Mouse (Mus musculus) kidney, adult 11 months (tissue): ENCODE data around the gene Nrxn1.
"Not testable (repeated sequence)": the region's sequence is repeated elsewhere in the genome, so short reads cannot be mapped to it uniquely, and the experiment has no call there.

Source experiments
- DNase-seq: peaks from one replicate; pipeline ENCODE4 v3.0.0; 2022

The Nrxn1 gene

DNA sequence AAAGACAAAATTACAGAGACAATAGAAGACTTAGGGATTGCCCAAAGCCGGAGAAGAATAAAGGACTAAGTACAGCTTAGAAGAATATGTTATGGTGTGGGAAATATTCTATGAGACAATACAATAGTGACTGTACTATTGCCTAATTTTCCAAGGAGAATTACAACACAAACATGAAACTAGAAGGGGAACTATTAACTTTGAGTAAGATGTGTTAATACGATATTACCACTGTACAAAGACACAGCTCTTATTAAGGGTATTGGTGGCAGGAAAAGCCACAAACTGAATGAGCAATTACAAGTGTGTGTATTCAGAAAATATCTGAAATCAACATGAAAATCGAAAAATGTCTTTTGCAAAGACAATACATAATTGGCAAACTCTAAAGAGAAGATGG is 853.9 kb downstream of the Nrxn1 start:
- DNase-seq, result no peak

DNA sequence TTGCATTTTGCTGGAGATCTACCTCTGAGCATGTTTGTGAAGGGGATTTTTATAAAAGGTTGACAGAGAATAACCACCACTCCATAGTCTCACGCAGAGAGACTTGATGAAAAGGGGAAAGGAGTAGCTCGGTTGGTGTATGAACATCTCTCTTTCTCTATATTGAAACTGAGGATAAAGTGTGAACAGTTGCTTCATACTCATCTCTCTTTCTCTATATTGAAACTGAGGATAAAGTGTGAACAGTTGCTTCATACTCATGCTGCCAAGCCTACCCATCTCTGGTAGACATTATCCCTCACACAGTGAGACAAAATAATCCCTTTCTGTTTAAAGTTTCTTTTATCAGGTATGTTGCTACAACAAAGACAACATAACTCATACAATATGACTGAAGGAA is 854.4 kb downstream of the Nrxn1 start:
- no peak for DNase-seq

DNA sequence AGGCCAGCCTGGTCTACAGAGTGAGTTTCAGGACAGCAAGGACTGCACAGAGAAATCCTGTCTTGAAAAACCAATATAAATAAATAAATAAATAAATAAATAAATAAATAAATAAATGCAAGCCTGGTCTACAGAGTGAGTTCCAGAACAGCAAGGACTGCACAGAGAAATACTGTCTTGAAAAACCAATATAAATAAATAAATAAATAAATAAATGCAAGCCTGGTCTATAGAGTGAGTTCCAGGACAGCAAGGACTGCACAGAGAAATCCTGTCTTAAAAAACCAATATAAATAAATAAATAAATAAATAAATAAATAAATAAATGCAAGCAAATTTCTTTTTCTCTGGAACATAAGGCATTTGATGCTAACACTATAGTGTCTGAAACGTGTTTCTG is 857.2 kb downstream of the Nrxn1 start:
- DNase-seq, result not testable (repeated sequence)

DNA sequence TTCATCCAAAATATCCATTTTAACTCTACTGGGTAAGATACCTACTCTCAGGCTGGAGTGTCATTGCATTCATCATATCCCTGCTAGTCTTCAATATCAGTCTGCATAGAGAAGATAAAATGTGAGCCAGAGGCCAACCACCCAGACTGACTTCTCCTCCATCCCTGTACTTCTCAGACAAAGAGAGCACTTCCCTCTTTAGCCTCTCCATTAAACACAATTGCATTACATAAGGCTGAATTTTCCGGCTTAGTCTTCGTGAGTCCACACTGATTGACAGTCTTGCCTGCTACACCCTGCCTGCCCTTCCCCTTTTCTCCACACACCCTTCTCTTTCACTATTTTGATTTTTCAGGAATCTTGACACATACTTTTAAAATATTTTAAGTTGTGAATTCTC is 858.1 kb downstream of the Nrxn1 start:
- no peak for DNase-seq

DNA sequence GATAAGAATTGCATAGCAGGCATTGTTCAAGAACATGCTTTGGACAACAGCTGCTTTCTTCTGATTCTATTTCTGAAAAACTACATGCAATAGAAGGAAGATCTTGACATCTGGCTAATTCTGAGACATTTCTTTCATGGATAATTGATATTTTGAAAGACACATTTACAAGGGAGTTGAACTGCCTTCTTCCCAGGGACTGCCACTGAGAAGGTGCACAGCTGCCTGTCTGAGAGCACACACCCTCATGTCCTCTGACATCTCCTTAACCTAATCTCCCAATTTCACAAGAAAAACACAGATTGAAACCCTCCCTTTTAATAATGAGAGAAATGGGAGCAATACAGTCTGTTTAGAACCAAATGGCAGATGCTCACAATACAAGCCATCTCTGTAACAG is 884.3 kb downstream of the Nrxn1 start:
- DNase-seq, result no peak

DNA sequence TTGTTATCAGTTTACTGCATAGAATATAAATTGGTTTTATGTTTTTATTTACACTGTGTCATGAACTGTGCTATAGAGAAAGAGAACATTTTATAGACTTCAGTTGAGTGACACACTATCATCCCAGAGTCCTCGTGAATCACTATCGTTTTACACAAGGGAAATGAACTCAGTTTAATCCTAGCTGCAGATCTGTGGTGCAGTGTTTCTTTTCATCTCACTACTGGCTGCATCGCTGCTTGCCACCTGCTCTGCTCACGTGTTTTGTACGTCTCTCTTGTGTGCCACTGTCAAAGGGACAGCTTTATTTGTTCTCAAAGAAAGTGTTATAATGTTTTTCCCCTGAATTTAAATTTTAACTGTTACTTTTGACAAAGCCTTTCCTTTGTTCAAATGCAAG is 885.3 kb downstream of the Nrxn1 start:
- no peak for DNase-seq

DNA sequence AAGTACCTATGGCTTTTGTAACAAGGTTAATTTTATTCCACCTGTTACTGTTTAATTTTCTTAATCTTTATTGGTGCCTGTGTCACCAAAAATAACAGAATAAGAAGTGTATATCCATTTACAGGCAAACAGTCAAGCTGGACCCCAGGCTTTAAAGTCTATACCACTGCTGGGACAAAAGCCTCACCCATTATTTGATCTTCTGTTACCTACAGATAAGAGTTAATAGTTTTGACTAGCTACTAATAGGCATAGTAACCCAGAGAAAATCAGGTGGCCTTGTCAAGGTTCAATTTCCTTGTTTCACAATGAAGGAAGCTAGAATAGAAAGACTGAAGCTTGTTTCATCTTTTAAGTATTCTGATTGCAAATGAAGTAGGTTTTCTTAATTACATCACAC is 888.9 kb downstream of the Nrxn1 start:
- DNase-seq, result no peak

DNA sequence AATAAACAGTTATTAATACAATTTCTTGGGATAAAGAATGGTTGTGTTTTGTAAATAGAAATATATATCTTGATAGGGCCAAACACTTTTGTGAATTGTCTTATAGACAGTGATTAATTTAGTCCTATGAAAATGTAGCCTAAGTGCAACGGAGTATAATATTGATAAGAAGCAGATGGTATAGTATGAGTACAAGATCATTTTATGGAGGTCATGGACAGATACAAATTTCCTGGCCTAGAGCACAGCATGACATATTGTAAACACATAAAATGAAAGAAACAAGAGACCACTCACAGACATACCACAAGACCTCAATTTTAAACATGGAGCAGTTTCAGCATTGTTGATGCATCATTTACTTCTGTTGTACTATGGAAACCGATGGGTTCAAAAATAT is 890.1 kb downstream of the Nrxn1 start:
- no peak for DNase-seq

DNA sequence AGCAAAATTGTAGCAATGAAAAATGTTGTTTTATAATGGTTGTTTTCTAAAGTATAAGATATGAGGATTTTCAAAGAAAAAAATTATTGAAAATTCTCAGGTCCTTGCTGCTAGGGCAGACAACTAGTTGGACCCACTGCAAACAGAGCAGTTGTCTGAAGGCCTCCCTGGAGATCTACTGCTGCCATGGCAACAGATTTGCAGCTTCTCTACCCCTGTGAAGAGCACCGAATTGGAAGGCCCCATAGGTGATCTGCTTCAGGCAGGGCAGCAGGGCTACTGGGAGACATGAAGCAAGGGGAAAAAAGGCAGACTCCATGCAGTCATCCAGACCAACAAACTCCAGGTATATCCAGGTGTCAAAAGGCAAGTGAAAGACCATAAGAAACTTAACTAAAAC is 896.1 kb downstream of the Nrxn1 start:
- DNase-seq, result no peak

DNA sequence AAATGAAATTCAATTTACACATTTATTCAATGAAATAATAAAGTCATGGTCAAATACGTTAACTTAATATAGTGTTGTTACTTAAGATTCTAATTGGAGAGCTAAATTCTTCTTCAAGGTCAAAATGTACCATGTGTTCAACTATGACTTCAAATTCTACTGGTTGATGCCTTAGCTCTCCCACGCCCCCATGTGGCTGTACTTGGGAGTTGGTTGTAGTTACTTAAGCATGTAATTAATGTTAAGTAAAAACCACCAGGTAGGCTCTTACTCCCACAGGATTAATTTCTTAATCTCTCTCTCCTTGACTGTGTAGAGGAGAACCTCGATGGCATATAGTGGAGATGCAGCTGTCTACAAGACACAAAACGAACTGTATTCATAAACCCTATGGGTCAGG is 951.3 kb downstream of the Nrxn1 start:
- no peak for DNase-seq

DNA sequence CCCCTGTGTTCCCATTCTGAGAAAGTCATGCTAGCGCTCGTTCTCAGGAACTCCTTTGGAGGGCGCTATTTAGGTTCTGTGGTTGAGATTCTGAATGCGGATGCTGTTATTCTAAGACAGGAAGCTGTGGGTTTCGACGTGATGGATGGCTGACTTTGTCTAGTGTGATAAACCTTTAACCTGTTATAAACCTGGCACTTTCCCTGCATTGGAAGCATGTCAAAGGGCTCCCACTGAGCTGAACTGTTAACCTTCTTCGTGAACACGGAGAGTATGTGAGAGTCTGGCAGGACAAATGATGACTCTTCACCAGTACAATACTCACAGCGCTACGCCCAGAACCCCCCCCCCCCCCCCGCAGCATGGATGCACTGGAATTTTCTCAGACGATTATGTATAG is 962.0 kb downstream of the Nrxn1 start:
- no peak for DNase-seq

DNA sequence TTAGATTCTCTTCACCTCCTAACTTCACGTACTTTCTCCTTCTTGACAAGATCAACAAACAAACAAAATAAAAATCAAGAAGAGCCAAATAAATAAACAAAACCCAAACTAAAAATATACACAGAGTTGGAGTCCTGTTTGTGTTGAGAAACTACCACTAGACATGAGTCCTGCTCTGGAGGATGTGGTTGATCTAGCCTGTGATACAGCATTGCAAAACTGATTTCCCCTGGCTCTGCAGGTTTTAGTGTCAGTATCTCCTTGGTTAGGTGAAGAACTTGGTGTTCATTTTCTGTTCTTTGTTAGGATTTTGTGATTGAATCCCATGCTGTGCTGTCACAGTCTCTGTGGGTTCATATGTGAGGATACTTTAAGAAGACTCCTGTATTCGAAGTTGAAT is 963.7 kb downstream of the Nrxn1 start:
- DNase-seq, result no peak

DNA sequence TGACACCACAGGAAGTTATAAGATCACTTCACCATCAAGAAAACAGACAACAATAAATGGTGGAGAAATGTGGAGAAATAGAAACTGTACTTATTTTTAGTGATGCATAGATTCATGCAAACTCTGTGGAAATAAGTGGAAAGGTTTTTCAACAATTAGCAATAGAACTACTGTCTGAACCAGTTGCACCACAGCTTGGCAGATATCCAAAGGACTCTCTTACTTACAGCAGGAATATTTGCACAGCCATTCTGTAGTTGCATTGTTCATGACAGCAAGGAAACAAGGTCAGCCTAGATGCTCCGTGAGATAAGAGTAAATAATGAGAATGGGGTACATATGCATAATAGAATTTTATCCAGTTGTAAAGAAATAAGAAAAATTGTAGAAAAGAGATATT is 965.3 kb downstream of the Nrxn1 start:
- DNase-seq, result no peak

DNA sequence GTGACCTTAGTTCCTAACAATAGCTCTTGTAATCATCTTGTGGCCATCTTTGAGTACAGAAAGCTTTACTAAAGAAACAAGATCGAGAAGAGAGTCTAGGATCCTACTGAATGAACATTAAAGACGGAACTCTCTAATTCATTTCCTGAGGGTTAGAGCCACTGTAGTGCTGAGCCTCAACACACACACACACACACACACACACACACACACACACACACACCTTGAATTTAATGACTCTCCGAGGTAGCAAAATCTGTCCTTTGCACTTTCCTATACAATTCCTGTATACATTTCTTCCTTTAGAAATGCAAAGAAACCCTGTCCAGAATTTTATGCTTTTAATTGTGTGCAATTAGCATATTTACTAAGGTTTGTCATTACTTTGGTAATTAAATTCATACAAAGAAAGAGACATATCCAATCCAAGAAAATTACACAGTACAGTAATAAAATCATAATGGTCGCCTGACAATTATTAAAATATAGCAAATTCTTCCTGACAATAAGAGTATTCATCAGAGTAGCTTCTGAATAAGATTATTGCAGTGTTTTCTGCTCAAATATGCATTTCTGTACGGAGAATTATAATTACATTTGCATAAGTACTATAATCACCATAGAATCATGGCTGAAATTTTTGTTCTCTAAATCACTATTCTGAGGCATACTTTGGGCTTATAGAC is 969.9 kb downstream of the Nrxn1 start:
- no peak for DNase-seq

DNA sequence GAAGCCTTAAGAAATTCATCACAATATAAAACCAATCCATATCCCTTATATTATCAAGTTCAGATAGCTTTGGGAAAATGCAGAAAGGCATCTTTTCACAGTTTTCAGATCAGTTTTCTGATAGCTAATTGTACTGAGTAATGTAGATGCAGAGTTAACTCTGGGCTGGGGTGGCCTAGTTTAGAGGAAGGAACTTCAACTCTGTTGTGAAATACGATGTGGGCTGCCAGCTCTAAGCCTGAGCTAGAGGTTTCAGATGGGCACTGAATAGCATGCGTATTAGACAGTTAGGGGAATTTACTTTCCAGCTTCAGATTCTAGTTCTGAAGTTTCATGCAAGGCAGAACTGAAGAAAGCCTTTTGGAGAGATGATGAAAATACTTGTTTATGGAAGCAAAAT is 976.6 kb downstream of the Nrxn1 start:
- DNase-seq, result no peak

DNA sequence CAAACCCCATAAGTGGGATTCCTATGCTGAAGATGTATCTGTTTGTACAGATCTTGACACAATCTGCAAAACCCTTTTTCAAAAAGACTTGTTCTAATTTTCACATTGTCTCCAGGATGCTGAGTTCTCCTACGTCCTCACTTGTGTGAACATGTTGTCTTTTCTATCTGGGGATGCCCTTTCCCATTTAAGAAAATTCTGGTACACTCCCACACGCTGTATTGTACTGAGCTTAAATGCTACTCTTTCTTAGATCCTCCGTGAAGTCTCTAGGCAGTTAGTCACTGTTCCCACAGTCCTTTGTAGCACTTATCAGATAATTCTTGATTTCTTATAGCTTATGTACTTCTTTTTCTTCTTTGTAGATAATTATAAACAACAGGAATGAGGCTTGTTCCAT is 997.9 kb downstream of the Nrxn1 start:
- no peak for DNase-seq

DNA sequence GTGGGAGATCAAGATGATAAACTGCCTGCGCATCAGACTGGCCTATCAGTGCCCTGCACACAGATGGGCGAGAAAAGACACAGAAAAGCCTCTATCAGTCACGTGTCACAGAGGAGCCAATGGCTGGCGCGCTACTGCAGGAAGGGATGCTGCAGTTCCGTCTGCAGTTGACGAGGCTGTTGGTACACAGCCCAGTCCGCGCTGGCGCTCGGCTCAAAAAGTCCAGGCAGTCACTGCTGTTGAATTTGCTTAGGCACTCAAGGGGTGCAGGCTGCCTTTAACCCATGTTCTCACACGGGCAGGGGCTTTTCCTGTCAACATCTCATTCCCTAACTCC is 1004.6 kb downstream of the Nrxn1 start:
- DNase-seq, result no peak

DNA sequence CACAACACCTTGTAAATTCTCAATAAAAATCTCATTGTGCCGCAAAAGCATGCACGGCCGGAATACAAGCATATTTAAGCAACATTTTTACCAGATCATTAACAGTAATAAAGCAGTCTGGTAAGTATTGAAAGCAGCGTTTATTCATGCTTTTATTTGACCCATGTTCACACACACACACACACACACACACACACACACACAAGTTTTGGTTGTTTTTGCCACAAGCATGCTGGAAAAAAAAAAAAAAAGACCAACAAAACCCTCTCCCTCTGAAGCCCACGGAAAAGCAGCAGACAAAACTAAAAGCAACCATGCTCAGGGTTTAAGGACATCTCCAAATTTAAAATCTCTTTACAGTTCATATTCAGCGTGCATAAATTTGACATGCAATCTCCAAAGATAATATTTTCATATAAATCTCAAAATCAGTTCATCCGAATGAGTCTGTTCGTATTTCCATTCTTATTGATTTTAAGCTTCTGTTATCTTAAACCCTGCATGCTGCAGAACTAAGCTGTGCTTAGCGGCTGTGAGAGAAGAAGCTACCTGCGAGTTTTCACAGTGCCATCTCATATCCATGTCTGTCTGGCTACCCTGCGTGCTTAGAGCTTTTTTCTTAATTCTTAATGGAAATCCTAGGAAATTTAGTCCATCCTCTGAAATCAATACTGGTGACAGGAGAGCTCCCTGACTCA is 1005.1 kb downstream of the Nrxn1 start:
- no peak for DNase-seq

DNA sequence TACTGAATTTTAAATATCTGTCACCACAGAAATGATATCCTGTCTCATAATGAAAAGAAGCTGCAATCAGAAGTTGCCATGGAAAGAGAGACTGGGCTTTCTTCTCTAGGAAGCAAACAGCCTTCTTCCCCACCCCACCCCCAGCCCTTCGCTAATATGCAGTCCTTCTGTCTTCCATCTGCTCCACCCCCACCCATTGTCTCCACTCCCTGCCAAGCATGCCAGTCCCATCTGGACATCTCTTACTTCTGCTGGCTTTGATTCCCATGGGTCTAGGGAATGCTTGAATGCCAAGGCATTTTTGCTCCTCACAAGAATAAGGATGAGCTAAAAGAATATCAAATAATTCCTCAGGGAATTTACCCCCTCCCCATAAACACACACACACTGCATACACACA is 1006.0 kb downstream of the Nrxn1 start:
- DNase-seq, result no peak

DNA sequence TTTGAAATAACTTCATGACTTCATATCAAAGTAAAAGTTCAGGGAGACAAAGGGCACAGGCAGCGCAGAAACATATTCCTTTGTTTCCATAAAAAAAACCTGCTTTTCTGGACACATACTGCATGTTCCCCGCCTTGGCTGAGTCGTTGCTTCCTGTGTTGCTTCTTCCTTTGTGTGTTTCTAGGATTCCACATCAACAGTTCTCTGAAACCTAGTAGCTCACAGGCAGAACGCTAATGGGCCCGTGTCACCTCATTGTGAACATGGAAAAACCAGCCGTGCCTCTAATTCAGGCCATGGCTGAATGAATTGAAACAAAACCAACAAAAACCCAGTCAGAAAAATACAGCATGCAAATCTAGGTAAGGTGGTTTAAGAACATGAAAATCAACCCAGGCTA is 1013.9 kb downstream of the Nrxn1 start:
- DNase-seq, result no peak

DNA sequence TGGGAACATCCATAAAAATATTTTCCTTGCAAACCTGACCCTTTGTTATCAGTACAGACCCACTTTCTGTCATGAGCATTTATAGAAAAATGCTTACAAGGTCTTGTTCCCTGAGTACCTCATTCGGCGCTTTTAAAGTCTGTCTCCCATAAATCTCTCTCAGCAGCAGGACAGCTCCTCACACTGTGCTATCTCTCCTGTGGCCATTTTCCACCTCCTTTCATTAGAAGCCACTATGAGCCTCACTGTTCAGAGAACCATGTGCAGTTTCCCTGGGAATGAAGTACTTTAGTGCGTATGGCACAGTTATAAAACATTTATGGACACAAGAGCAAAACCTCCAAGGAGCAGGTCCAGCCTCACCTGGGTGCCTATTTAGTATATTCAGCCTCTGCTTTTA is 1014.4 kb downstream of the Nrxn1 start:
- no peak for DNase-seq

DNA sequence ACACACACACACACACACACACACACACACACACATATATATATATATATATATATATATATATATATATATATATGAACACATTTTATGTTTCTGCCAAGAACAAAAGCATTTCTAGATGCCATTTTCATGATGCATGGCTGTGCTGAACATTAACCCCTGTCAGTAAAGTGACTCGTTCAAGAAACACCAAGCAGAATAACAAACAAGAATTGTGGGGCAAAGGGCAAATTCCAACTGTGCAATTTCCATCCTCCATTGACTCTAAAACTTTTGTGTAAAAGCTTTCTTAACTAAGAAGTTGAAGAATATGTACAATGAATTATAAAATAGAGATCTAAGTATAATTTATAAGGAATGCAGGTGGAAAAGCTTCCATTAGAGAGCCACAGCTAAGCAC is 1030.0 kb downstream of the Nrxn1 start:
- no peak for DNase-seq

DNA sequence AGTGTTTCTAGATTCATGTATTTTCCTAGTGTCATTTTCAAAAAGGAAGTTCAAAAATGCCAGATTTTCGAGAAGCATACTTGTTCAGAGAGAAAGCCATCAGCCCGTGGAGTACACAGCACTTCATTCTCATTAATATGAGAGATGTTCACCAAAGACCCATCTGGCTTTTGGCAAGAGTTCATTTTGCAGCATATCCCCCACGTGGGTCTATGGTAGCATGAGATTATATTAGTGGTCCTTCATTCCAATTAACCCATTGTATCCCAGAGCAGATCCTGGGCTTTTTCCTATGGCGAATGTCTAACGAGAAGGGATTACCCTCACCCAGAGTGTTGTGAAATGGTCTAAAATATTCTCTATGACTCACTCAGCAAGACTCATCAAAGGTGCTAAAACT is 1032.0 kb downstream of the Nrxn1 start:
- DNase-seq, result no peak

DNA sequence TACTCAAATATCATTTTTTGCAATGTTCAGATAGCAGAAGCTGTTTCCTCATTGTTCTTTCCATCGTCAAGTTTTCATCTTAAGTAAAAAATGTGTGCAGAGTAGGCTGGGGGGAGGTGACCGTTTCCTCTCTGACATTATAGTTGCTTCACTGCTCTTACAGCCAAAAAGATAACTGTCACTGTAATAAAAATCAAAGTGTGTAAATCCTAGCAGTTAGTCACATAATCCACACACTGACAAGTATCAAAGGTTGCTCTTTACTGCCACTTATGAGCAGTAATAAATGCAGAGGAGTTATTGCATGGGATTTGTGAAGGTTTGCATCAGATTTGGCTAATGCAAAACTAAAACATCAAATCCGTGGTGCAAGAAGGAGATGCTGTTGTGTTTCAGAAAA is 1032.7 kb downstream of the Nrxn1 start:
- DNase-seq, result no peak
